Mouse (Mus musculus) liver, postnatal 0 days (tissue): ENCODE measurements around the gene Taar8c.
"Not testable (repeated sequence)": the region's sequence is repeated elsewhere in the genome, so short reads cannot be mapped to it uniquely, and the experiment has no call there.

Source experiments
- CTCF ChIP-seq: sonication (generic); IDR thresholded peaks from 2 replicates; pipeline ENCODE4 v1.5.1; 2016; ENCODE audit warnings: antibody characterized with exemption, low read depth
- EP300 ChIP-seq: IDR thresholded peaks from 2 replicates; pipeline ENCODE4 v1.6.1; 2016; ENCODE audit warnings: antibody characterized with exemption, low read depth, mild to moderate bottlenecking

DNA sequence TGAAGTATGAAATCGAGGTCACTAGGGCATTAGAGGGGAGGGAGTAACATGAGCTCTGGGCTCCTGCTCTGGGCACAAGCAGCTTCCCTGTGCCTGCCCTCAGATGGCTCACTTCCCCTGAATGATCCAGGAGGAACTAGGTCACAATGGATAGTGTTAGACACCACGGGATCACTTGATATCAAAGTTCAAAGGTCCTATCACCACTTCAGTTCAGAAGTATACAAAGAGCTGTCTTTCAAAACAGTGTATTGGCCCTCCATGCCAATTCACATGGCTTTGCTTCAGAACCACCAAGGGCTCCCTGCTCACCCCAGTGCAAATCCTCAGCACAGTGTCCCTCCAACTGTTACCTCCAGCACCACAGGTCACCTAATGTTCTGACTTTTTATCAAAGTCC, 27.0 kb downstream of the Taar8c start:
- not testable (repeated sequence) for TF ChIP-seq CTCF, EP300
